Mouse (Mus musculus): ENCODE measurements around the gene Lrrc75a. TPM values are rescaled to one million over a fixed set of nuclear protein-coding genes. Genes with fewer than 3 reads are reported as not detected.

The Lrrc75a gene
- polyA plus RNA-seq, 1 experiment from 2014 or later = 15.5 TPM

DNA sequence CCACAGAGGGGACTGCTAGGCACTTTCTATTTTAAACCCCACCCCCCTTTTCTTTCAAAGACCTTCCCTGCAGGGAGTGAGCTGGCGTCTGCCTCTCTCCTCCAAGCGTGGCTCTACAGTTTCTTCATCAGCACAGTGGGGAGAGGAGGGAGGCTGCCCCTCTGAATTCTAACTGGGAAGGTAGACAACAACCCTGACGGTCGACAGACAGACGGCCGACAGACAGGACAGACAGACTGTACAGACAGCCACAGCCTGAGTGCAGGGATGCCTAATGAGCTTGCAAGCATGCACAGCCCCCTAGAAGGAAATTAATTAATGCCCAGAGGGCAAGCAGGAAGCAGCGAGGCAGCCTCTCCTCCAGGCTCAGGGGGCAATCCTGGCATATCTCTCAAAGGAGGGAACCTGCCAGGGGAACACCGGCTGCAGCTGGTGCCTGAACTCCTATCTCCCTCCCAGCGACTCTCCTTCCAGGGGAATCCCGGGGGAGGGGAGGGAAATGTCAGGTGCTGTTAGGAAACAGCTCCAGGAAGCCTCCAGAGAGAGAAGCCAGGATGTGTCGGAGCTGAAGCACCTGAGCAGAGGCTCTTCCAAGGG is 18.0 kb downstream of the Lrrc75a start:
- Histone ChIP-seq H3K9me3 (no peaks in the 10 kb centered on the region), H3K9ac (peak overlapping the region; percentile 59), H3K36me3 (peaks cover 10% of the 10 kb centered on the region; the same call in 1 of the 2 replicates), H3K4me2 (replicated peaks) (peak overlapping the region; percentile 51), H3K4me3 (no peak overlapping the region), H3K27me3 (no peaks in the 10 kb centered on the region), H3K27ac (peak overlapping the region; percentile 61; the same call in 1 of the 2 replicates), H3K4me1 (peaks cover 61% of the 10 kb centered on the region)
- 3% methylated on average over 11 of the region's 11 CpGs for WGBS
- ATAC-seq (ENCODE audit: low FRiP score, low read depth) = 0 out of 2 replicates have a peak, but pooled peaks have one; percentile 21

DNA sequence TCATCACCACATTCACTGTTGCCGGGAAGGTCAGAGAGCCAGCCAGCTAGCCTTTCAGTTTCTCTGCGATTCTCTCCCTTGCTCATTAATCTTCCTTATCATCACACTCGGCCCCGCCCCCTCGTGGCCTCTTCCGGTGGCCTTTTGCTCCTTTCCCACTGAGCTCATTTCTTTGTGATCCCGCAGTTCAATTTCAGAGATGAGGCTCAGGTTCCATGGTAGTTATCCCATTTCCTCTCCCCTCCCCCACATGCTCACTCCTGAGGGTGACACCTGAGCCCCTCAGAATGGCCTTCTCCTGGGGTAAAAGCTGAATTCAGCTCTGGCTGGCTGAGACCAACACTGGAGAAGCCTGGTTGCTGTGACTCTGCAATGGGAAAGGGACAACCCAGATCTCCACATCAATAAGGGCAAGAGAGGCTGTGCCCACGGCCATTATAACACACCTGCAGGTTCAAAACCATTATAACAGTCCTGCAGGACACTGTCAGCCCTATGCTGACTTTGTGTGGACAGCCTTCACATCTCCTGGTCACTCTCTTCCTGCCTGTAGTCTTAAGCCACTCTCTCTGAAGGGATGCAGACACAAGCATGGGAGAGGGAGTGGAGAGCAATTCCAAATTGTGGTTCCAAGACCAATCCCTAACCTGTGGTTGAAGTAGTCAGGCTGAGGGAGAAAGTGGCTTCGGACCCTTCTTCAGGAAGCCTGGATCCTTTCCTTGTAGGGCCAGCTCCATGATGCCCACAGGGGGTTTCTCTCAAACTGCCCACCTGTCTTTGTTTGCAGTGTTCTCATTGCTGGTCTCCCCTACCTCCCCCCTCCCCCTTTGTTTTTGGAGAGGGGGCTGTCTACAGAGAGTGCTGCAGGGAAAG is 18.7 kb downstream of the Lrrc75a start:
- WGBS = 4% methylated on average over 9 of the region's 9 CpGs
- H3K4me3 ChIP-seq = no peak overlapping the region
- peak overlapping the region; percentile 39; the same call in 1 of the 2 replicates for H3K27ac ChIP-seq
- no peaks in the 10 kb centered on the region for H3K27me3 ChIP-seq
- H3K9ac ChIP-seq = peak overlapping the region; percentile 59; the same call in 1 of the 2 replicates
- peaks cover 61% of the 10 kb centered on the region for H3K4me1 ChIP-seq
- no peak for ATAC-seq (ENCODE audit: low FRiP score, low read depth)
- peak overlapping the region; percentile 51 for H3K4me2 ChIP-seq (replicated peaks)
- H3K36me3 ChIP-seq = peaks cover 10% of the 10 kb centered on the region; the same call in 1 of the 2 replicates
- no peaks in the 10 kb centered on the region for H3K9me3 ChIP-seq

DNA sequence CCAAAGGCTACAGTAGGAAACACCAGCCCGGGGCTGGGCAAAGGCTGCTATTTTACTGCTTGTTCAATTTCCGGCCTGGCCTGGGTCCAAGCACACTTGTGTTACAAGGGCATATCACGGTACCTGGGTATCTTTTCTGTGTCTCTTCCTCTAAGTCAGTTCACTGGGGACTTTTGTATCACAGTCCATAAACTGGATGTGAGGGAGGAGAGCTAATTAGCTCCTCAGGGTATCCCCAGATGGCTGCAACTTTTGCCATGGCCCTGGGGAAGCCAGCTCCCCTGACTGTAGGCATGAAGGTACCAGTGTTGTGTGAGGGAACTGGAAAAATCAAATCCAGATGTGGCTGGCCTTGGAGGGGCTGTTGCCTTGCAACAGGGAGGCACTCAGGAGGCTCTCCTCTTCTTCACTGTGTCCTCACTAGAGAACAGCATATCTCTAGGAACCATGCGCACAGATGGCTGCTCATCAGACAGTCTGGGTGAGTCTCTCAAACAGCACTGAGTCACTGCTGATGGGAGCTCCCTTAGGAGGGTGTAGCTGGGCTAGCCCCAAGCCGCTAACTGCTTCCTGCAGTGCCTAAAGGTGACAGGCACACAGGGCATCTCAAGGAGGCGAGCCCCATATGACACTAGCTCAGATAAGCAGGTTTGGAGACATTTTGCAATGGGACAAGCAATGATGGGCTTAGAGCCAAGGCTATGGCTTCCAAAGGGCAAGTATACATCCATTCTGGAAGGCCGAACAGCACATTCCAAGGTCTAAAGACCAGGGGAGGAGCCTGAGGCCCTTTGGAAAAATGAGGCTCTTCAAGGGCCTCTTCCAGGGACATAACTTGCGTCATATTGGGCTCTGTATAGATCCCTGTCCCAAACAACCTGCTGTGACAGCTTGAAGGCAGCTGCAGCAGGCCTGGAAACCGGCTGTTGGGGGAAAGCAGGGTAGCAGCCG is 23.7 kb downstream of the Lrrc75a start:
- 21% methylated on average over 10 of the region's 10 CpGs for WGBS
- H3K9ac ChIP-seq = 0 out of 2 replicates have a peak overlapping the region, but pooled peaks have one; percentile 37

DNA sequence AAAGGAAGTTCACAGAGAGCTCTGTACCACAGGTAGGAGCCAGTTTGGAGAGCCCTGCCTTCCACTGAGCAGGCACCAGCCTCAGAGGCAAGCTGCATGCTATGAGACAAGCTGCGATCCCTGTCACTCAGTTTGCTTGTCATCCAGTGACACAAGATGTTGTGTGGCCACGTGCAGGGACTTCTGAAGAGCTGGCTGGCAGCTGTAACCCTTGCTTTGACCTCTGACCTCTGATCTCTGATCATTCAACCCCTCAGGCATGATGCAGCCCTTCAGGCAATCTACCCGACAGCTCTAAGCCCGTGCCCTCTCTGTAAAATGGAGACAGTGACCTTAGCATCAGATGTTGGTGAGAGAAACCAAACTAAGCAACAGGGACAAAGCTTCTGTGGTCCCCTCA is 25.5 kb downstream of the Lrrc75a start:
- Histone ChIP-seq H3K36me3 (peaks cover 33% of the 10 kb centered on the region), H3K4me2 (replicated peaks) (no peak overlapping the region), H3K9ac (peak overlapping the region; percentile 2; the same call in 1 of the 2 replicates), H3K27me3 (no peaks in the 10 kb centered on the region), H3K9me3 (no peaks in the 10 kb centered on the region), H3K27ac (peak overlapping the region; percentile 33; the same call in 1 of the 2 replicates), H3K4me1 (peaks cover 43% of the 10 kb centered on the region), H3K4me3 (no peak overlapping the region)
- no peak for ATAC-seq (ENCODE audit: low FRiP score, low read depth)
- WGBS = 41% methylated on average over 4 of the region's 4 CpGs

More for the DNA sequence above, 23.7 kb downstream of the Lrrc75a start:
- peak overlapping the region; percentile 85 for H3K27ac ChIP-seq
- peaks cover 16% of the 10 kb centered on the region for H3K36me3 ChIP-seq
- H3K4me2 ChIP-seq (replicated peaks) = peak overlapping the region; percentile 33
- ATAC-seq (ENCODE audit: low FRiP score, low read depth) = peak; percentile 51; the same call in 1 of the 2 replicates
- H3K27me3 ChIP-seq = no peaks in the 10 kb centered on the region
- no peaks in the 10 kb centered on the region for H3K9me3 ChIP-seq
- H3K4me1 ChIP-seq = peaks cover 61% of the 10 kb centered on the region
- no peak overlapping the region for H3K4me3 ChIP-seq

DNA sequence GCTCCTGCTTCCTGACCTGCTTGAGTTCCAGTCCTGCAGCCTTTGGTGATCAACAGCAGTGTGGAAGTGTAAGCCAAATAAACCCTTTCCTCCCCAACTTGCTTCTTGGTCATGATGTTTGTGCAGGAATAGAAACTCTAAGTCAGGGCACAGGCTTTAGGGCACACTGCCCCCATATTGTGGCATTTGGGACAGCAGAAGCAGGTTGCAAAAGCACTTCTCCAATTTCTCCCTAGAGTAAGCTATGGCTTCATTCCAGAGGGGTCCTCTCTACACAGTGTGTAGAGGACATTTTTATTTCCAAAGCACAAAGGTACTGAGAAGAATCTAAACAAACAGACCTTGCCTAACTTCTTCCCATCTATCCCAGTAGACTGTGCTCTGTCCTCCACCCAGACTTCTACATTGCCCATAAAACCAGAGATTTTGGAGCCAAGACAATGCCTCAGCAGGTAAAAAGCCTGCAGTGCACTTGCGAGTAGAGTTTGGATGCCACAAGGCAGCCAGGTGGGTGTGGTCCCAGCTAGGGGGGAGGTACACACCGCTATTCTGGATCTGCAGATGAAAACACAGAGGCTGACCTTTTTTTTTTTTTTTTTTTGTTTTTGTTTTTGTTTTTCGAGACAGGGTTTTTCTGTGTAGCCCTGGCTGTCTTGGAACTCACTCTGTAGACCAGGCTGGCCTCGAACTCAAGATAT is 26.6 kb downstream of the Lrrc75a start:
- 78% methylated on average over 4 of the region's 4 CpGs for WGBS
- no peaks in the 10 kb centered on the region for H3K27me3 ChIP-seq
- no peak overlapping the region for H3K4me3 ChIP-seq
- H3K4me1 ChIP-seq = peaks cover 39% of the 10 kb centered on the region
- no peak overlapping the region for H3K4me2 ChIP-seq (replicated peaks)
- no peak overlapping the region; the same call in 1 of the 2 replicates for H3K27ac ChIP-seq
- ATAC-seq (ENCODE audit: low FRiP score, low read depth) = no peak
- no peak overlapping the region for H3K9ac ChIP-seq
- H3K9me3 ChIP-seq = no peaks in the 10 kb centered on the region
- H3K36me3 ChIP-seq = peaks cover 38% of the 10 kb centered on the region

DNA sequence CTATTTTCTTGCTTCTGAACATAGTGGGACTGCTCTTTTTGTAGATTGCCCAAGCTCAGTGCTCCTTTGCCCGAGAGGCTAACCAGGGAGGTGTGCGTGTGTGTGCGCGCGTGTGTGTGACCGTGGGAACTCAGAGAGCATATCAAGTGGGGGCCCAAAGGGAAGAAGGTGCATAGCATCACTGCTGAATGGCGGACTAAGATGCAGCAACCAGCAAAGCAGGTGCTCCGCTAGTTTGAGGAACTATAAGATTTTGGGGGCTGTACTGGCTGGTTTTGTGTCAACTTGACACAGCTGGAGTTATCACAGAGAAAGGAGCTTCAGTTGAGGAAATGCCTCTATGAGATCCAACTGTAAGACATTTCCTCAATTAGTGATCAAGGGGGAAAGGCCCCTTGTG is 27.2 kb downstream of the Lrrc75a start:
- ATAC-seq (ENCODE audit: low FRiP score, low read depth) = no peak
- H3K4me1 ChIP-seq = peaks cover 39% of the 10 kb centered on the region
- H3K36me3 ChIP-seq = peaks cover 37% of the 10 kb centered on the region
- 98% methylated on average over 8 of the region's 8 CpGs for WGBS
- H3K9ac ChIP-seq = no peak overlapping the region
- no peaks in the 10 kb centered on the region for H3K27me3 ChIP-seq
- no peak overlapping the region for H3K4me3 ChIP-seq
- H3K9me3 ChIP-seq = no peaks in the 10 kb centered on the region
- no peak overlapping the region for H3K4me2 ChIP-seq (replicated peaks)
- H3K27ac ChIP-seq = no peak overlapping the region

DNA sequence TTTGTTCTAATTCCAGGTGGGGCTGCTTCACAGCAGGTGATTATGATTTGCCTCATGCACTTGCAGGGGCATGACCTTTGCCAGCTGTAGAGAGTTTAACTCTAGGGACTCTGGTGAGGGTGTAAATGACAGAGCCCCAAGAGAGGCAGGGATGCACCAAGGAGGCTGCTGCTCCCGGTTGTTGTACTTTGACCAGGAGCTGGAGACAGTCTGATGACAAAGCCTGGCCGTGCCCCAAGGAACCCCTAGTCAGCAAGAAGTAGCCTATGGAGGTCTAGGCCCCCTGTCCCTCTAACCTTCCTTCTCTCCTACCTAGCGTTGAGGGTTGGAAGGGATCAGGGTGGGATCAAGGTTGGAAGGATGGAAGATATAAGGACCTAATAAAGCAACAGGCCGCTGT is 32.9 kb downstream of the Lrrc75a start:
- ATAC-seq (ENCODE audit: low FRiP score, low read depth) = no peak
- peaks cover 58% of the 10 kb centered on the region for H3K36me3 ChIP-seq
- WGBS = 89% methylated on average over 4 of the region's 4 CpGs
- H3K9ac ChIP-seq = no peak overlapping the region
- H3K9me3 ChIP-seq = no peaks in the 10 kb centered on the region
- H3K27me3 ChIP-seq = no peaks in the 10 kb centered on the region
- peaks cover 17% of the 10 kb centered on the region for H3K4me1 ChIP-seq
- no peak overlapping the region for H3K4me3 ChIP-seq
- H3K4me2 ChIP-seq (replicated peaks) = no peak overlapping the region
- no peak overlapping the region for H3K27ac ChIP-seq

DNA sequence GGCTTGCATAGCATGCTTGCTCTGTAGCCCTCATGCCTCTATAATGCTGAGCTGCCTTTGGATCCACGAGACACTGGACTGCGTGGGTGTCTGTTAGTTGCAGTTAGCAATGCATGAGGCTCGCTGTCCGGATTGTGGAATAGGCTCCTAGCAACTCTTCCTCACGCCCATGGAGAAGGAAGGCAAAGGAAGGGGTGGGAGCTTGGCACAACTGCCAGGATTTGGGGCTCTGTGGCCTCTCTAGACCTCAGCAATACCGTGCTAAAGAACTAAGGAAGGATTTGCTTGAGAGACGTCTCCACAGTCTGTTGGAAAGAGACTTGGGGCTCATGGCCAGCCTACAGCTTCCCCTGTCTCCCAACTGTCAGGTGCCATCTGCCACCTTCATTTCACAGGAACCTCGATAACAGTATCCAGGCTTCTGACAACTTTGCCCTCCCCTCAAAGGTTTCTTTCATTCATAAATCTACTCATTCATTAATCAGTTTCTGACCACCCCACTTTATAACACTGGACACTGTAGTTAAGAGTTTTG is 33.4 kb downstream of the Lrrc75a start:
- Histone ChIP-seq H3K4me1 (peaks cover 17% of the 10 kb centered on the region), H3K36me3 (peaks cover 60% of the 10 kb centered on the region), H3K27me3 (no peaks in the 10 kb centered on the region), H3K9me3 (no peaks in the 10 kb centered on the region), H3K4me2 (replicated peaks) (no peak overlapping the region), H3K9ac (no peak overlapping the region), H3K27ac (no peak overlapping the region), H3K4me3 (no peak overlapping the region)
- 83% methylated on average over 8 of the region's 8 CpGs for WGBS
- ATAC-seq (ENCODE audit: low FRiP score, low read depth) = no peak

DNA sequence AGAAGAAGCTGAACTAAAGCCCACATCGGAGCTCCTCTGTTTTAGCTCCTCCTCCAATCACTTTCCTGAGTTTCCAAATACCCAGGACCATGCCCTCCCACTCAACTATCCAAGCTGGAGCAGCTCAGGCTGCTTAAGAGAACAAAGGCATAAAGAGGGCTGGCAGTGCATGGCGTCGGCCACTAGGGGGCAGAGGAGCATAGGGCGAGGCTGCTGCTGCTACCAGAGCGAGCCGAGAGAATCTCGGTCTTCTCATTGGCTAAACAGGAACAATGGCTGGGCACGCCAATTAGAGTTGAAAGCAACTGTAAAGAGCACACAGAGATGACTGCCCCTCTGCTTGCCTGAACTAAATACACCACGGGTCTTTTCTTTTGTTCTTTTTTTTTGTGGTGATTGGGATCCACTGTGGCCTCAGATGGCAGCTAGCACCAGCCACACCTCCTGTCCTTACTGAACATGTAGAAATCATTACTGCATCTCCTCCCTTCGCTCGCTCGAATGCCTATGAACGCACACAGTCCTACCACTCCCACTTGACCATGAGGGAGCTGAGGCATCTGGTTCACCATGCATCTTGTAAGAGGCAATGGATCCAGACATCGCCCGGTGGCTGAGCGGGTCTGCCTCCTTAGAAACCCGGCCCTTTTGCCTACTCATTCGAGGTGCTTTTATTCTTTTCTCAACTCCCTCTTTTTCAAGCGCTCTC is 34.5 kb downstream of the Lrrc75a start:
- ATAC-seq (ENCODE audit: low FRiP score, low read depth) = peak; percentile 93
- Histone ChIP-seq H3K36me3 (peaks cover 60% of the 10 kb centered on the region), H3K4me2 (replicated peaks) (peak overlapping the region; percentile 55), H3K4me3 (peak overlapping the region; percentile 19), H3K27ac (peak overlapping the region; percentile 76), H3K4me1 (peaks cover 17% of the 10 kb centered on the region), H3K27me3 (no peaks in the 10 kb centered on the region), H3K9ac (peak overlapping the region; percentile 63), H3K9me3 (no peaks in the 10 kb centered on the region)
- WGBS = 12% methylated on average over 19 of the region's 19 CpGs

DNA sequence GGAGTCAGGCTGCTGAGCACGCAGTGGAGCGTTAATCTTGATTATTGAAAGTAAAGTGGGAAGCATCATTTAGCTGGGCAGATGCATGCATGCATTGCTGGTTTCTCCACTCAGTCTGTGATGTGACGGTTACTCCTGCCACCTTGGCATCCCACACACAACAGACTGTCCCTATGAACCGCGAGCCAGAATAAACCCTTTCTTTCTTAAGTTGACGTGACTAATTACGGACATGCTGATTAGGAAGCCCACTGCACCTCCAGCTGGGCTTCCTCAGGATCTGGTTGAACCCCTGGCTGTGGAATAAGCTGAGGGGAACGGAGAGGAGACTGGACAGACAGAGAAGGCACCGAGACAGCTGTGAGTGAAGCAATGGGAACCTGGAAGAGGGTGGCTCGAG is 35.7 kb downstream of the Lrrc75a start:
- no peak overlapping the region for H3K4me3 ChIP-seq
- H3K27ac ChIP-seq = no peak overlapping the region
- no peak overlapping the region for H3K4me2 ChIP-seq (replicated peaks)
- 87% methylated on average over 10 of the region's 10 CpGs for WGBS
- ATAC-seq (ENCODE audit: low FRiP score, low read depth) = no peak
- peak overlapping the region; percentile 25; the same call in 1 of the 2 replicates for H3K9ac ChIP-seq
- peaks cover 62% of the 10 kb centered on the region for H3K36me3 ChIP-seq
- H3K4me1 ChIP-seq = peaks cover 17% of the 10 kb centered on the region
- H3K27me3 ChIP-seq = no peaks in the 10 kb centered on the region
- no peaks in the 10 kb centered on the region for H3K9me3 ChIP-seq

Data from limb, embryonic 13.5 days (tissue).